Mouse (Mus musculus): ENCODE measurements around the gene Rasgef1b.

DNA sequence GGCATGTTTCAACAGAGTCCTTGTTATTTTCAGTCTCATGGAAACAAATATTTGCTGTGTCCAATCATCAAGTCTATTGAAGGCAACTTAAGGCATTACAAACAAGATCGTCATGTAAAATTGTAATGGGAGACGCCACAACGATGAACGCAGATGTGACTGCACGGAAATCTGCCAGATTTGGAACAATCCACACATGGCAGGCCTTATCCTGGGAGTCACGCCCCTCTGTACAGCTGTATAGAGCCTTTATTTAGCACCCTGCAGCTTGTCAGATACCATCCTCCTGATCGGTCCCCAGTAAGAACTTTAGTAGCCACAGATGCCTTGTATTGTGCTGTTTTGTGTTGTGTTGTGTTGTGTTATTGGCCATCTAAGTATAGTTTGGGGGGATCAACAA is 222.8 kb downstream of the Rasgef1b start:
- no peak for TF ChIP-seq CTCF (IDR thresholded peaks at IDR 0.05; ENCODE audit: control insufficient read depth, insufficient read depth, low read length)
- no peak for TF ChIP-seq POLR2A (IDR thresholded peaks at IDR 0.05; ENCODE audit: borderline replicate concordance, control insufficient read depth, low read depth, low read length)
